Mouse (Mus musculus): ENCODE measurements around the gene Nxph3. TPM values are rescaled to one million over a fixed set of nuclear protein-coding genes. Genes with fewer than 3 reads are reported as not detected.

Gene Nxph3
- polyA plus RNA-seq, 1 experiment = 4.1 TPM

DNA sequence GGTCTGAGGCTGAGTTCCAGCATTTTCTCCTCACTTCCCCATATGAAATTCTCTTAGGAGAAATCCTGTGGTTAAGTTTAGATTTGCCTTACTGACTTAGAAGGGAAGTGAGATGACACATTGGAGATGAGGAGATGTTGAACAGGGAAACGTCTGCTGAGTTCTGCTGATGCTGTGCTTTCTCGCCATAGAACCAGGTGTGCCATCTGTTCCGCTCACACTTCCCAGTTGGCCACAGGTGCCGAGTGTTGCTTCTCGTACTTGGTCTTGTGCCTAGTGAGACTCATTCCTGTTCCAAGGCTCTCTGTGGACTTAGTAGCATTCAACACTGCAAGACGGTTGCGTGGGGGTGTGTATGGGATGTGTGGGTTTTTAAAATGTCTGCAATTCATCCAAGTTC, 38.0 kb downstream of the Nxph3 start:
- TF ChIP-seq CTCF (conservative IDR thresholded peaks at IDR 0.05; ENCODE audit: insufficient read depth, insufficient read length, low read depth, low read length) (no peak), POLR2A (IDR thresholded peaks at IDR 0.05; ENCODE audit: low read depth, low read length) (no peak)
- whole genome bisulfite sequencing = 81% methylated on average over 7 of the region's 7 CpGs
- Histone ChIP-seq H3K4me1 (ENCODE audit: control insufficient read depth, insufficient read depth, low read length) (peaks cover 2% of the 10 kb centered on the region; the same call in 1 of the 2 replicates), H3K27ac (ENCODE audit: insufficient read depth, low read depth, low read length) (no peak overlapping the region), H3K27me3 (replicated peaks; ENCODE audit: control insufficient read depth, insufficient read depth, low read length) (no peaks in the 10 kb centered on the region), H3K4me3 (ENCODE audit: insufficient read depth, low read depth, low read length) (no peak overlapping the region), H3K36me3 (ENCODE audit: control insufficient read depth, insufficient read depth, low read length) (peaks cover 6% of the 10 kb centered on the region)
- DNase-seq = no peak

DNA sequence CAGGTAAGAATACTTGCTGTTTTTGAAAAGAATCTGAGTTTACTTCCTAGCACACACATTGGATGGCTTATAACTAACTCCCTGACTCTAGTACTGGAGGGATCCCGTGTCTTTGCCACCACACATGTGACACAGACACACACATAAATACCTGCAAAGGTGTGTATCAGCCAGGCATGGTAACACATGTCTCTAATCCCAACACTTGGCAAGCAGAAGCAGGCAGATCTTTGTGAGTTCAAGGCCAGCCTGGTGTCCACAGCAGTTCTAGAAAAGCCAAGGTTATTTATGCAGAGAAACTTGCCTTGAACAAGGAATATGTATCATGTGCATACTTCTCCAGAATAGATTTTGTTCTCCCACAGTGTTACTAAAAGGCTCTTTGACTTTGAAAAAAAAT, 40.9 kb downstream of the Nxph3 start:
- H3K36me3 ChIP-seq (ENCODE audit: control insufficient read depth, insufficient read depth, low read length) = peaks cover 6% of the 10 kb centered on the region
- DNase-seq = no peak
- TF ChIP-seq POLR2A (IDR thresholded peaks at IDR 0.05; ENCODE audit: low read depth, low read length) (no peak), CTCF (conservative IDR thresholded peaks at IDR 0.05; ENCODE audit: insufficient read depth, insufficient read length, low read depth, low read length) (no peak)
- H3K4me3 ChIP-seq (ENCODE audit: insufficient read depth, low read depth, low read length) = no peak overlapping the region
- WGBS = 94% methylated on average over 1 of the region's 1 CpGs
- H3K27ac ChIP-seq (ENCODE audit: insufficient read depth, low read depth, low read length) = no peak overlapping the region
- H3K27me3 ChIP-seq (replicated peaks; ENCODE audit: control insufficient read depth, insufficient read depth, low read length) = no peaks in the 10 kb centered on the region
- no peaks in the 10 kb centered on the region for H3K4me1 ChIP-seq (ENCODE audit: control insufficient read depth, insufficient read depth, low read length)

DNA sequence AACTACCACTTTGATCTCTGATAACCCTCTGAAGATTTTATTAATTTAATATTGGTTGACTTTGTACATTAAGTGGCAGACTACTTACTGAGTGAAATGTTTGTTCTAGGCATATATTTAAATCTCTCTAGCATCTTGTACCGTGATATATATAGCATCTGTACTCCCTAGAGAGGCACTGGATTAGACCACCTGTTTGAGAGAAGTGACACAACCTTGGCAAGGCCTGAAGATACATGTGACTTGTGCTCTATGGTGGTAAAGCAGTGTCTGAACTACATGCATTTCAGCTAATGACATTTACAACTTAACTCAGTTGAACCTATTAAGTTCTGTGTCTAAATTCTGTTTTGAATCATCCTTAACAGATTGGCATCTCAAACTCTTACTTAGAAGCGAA, 41.4 kb downstream of the Nxph3 start:
- DNase-seq = no peak
- H3K4me1 ChIP-seq (ENCODE audit: control insufficient read depth, insufficient read depth, low read length) = no peaks in the 10 kb centered on the region
- no peaks in the 10 kb centered on the region for H3K27me3 ChIP-seq (replicated peaks; ENCODE audit: control insufficient read depth, insufficient read depth, low read length)
- 85% methylated on average over 2 of the region's 2 CpGs for WGBS
- no peak for TF ChIP-seq POLR2A (IDR thresholded peaks at IDR 0.05; ENCODE audit: low read depth, low read length)
- no peak for TF ChIP-seq CTCF (conservative IDR thresholded peaks at IDR 0.05; ENCODE audit: insufficient read depth, insufficient read length, low read depth, low read length)
- H3K4me3 ChIP-seq (ENCODE audit: insufficient read depth, low read depth, low read length) = no peak overlapping the region
- H3K36me3 ChIP-seq (ENCODE audit: control insufficient read depth, insufficient read depth, low read length) = peaks cover 6% of the 10 kb centered on the region
- no peak overlapping the region for H3K27ac ChIP-seq (ENCODE audit: insufficient read depth, low read depth, low read length)

DNA sequence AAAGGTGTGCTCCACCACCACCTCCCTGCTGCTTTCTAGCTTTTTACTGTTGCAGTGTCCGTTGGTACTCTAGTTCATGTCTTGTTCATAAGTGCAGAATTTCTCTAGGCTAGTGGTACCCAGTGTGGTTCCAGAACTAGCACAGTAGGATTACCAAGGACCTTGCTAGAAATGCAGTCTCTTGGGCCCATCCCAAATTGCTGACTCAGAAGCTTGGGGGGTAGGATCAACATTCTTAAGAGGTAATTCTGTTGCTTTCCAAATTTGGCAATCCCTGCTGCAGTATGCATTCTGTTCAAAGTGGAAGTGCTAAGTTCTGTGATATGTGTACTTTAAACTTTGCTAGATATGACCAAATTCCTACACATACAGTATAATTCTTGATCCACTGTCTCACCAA, 46.6 kb downstream of the Nxph3 start:
- Histone ChIP-seq H3K4me1 (ENCODE audit: control insufficient read depth, insufficient read depth, low read length) (no peaks in the 10 kb centered on the region), H3K27me3 (replicated peaks; ENCODE audit: control insufficient read depth, insufficient read depth, low read length) (no peaks in the 10 kb centered on the region), H3K36me3 (ENCODE audit: control insufficient read depth, insufficient read depth, low read length) (peaks cover 4% of the 10 kb centered on the region; the same call in 1 of the 2 replicates), H3K4me3 (ENCODE audit: insufficient read depth, low read depth, low read length) (no peak overlapping the region), H3K27ac (ENCODE audit: insufficient read depth, low read depth, low read length) (no peak overlapping the region)
- WGBS = 89% methylated on average over 1 of the region's 1 CpGs
- TF ChIP-seq CTCF (conservative IDR thresholded peaks at IDR 0.05; ENCODE audit: insufficient read depth, insufficient read length, low read depth, low read length) (no peak), POLR2A (IDR thresholded peaks at IDR 0.05; ENCODE audit: low read depth, low read length) (no peak)
- DNase-seq = no peak

DNA sequence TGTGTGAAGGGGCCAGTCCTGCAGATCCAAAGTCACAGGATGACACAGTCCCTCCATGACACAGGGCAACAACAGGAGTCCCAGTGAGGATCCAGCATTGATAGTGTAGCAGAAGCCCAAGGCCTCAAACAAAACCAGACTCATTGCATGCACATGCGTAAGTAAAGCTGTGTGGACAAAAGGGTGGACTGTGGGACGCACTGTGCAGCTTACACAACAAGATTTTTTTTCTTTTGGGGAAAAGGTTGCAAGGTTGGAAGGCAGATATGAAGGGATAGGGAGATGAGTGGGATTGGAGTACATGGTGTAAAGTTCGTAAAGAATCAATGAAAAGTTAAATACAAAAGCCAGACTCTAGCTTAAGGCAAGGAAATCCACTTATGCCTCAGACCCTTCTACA, 52.2 kb downstream of the Nxph3 start:
- TF ChIP-seq POLR2A (IDR thresholded peaks at IDR 0.05; ENCODE audit: low read depth, low read length) (no peak), CTCF (conservative IDR thresholded peaks at IDR 0.05; ENCODE audit: insufficient read depth, insufficient read length, low read depth, low read length) (no peak)
- Histone ChIP-seq H3K4me3 (ENCODE audit: insufficient read depth, low read depth, low read length) (no peak overlapping the region), H3K4me1 (ENCODE audit: control insufficient read depth, insufficient read depth, low read length) (0 out of 2 replicates have a peak, but pooled peaks cover 2% of the 10 kb centered on the region), H3K27me3 (replicated peaks; ENCODE audit: control insufficient read depth, insufficient read depth, low read length) (no peaks in the 10 kb centered on the region), H3K27ac (ENCODE audit: insufficient read depth, low read depth, low read length) (no peak overlapping the region), H3K36me3 (ENCODE audit: control insufficient read depth, insufficient read depth, low read length) (no peaks in the 10 kb centered on the region)
- DNase-seq = no peak
- whole genome bisulfite sequencing = 98% methylated on average over 3 of the region's 3 CpGs

DNA sequence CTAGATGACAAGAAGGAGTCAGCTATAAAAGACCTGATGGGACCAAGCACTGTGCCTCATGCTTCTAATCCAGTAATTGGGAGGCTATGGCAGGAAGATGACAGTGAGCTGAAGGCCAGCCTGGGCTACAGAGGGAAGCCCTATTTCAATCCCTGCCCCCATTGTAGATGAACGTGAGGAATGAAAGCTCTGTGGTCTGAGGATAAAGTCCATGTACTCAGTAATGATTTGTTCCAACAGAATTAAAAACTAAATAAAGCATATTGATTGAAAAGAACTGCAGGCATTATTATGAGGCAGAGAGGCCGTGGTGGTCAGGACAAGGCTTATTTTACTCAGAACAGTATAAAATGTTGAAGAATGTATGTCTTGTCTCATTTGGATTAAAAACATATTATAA, 53.5 kb downstream of the Nxph3 start:
- H3K27me3 ChIP-seq (replicated peaks; ENCODE audit: control insufficient read depth, insufficient read depth, low read length) = no peaks in the 10 kb centered on the region
- DNase-seq = no peak
- WGBS = 70% methylated on average over 2 of the region's 2 CpGs
- H3K4me3 ChIP-seq (ENCODE audit: insufficient read depth, low read depth, low read length) = no peak overlapping the region
- H3K27ac ChIP-seq (ENCODE audit: insufficient read depth, low read depth, low read length) = no peak overlapping the region
- no peaks in the 10 kb centered on the region for H3K36me3 ChIP-seq (ENCODE audit: control insufficient read depth, insufficient read depth, low read length)
- H3K4me1 ChIP-seq (ENCODE audit: control insufficient read depth, insufficient read depth, low read length) = 0 out of 2 replicates have a peak, but pooled peaks cover 2% of the 10 kb centered on the region
- no peak for TF ChIP-seq POLR2A (IDR thresholded peaks at IDR 0.05; ENCODE audit: low read depth, low read length)
- no peak for TF ChIP-seq CTCF (conservative IDR thresholded peaks at IDR 0.05; ENCODE audit: insufficient read depth, insufficient read length, low read depth, low read length)

Other genes with a start within 250 kb of the Nxph3 start
- gene Kat7, start 204.3 kb downstream of the Nxph3 start, polyA plus RNA-seq (2012; rRNA removed) = 27.3 and 30.0 TPM in 2 replicates
- gene Fam117a, start 177.6 kb downstream of the Nxph3 start, polyA plus RNA-seq (2012; rRNA removed) = 20.8 and 22.7 TPM in 2 replicates
- 63.6 and 70.6 TPM in 2 replicates for gene Slc35b1, start 129.9 kb downstream of the Nxph3 start, polyA plus RNA-seq (2012; rRNA removed)
- 43.0 and 66.4 TPM in 2 replicates for gene Spop, start 100.5 kb downstream of the Nxph3 start, polyA plus RNA-seq (2012; rRNA removed)
- gene Ngfr, start 73.2 kb upstream of the Nxph3 start, polyA plus RNA-seq (2012; rRNA removed) = 5.7 and 6.6 TPM in 2 replicates
- 258 and 296 TPM in 2 replicates for gene Phb, start 152.4 kb upstream of the Nxph3 start, polyA plus RNA-seq (2012; rRNA removed)
- gene Zfp652, start 198.1 kb upstream of the Nxph3 start, polyA plus RNA-seq (2012; rRNA removed) = 10.9 and 11.4 TPM in 2 replicates
- gene B130006D01Rik, start 209.0 kb upstream of the Nxph3 start, polyA plus RNA-seq (2012; rRNA removed) = 0.03 and 0.07 TPM in 2 replicates

Data from kidney, adult 2 months (tissue).